Mouse (Mus musculus) retina, embryonic 14.5 days (tissue): ENCODE measurements at regions not wholly inside any gene's neighbourhood (a gene's known extent, or its start where the extent isn't known, plus 50 kb on each side); places are given as distances from the start of the nearest gene placed in this dataset.
A peak's percentile ranks its signal among the peaks of the same experiment; 100 is the strongest.

Source experiments
- DNase-seq: peaks from one replicate; pipeline ENCODE4 v3.0.0-alpha.2; 2015; ENCODE audit warnings: low spot score

DNA sequence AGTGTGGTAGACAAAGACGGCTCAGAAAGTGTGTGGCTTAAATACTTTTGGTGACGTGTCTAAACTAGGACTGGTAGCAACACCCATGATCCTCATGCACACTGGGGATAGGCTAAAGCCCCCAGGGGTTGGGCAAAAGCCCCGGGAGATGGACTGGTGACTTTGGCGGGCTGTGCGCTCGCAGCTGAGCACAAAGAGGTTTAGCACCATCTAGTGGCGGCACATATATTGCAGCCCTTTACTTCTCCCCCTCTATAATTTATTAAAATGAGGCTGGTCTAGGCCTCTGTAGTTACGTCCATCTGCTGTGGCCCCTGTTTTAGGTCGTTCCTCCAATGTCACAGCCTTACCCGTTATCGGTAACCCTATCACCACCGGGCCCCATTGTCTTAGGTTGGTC is 205.3 kb upstream of the Dock11 start:
- peak; percentile 1 for DNase-seq
